Mouse (Mus musculus): ENCODE results near the gene Man1a.

DNA sequence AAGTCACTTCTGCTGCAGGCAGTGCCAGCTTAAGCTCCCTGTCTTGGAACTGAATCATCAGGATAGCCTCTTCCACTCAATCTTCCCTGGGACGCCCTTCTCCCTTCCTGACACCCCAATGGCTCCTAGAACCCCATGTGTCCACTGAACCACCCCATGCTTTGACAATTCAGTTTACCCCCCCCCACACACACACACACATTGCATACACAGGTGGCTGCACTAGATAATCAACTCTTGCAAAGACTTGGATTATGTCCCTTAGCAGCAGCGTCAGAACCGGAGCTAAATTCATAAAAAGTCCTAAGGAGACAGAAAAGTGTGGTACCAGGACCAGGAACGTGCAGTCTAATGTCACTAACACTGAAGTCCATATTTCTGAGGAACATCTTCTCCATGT, 47.5 kb downstream of the Man1a start:
- TF ChIP-seq POLR2A (IDR thresholded peaks at IDR 0.05; ENCODE audit: borderline replicate concordance, extremely low read depth, low read depth, low read length): no peak
- no peak for TF ChIP-seq CTCF (IDR thresholded peaks at IDR 0.05; ENCODE audit: insufficient read depth, low read length)

Data from lung, adult 2 months (tissue).